Mouse (Mus musculus): ENCODE results near the gene Nradd.

Nradd gene

GRCm38 (mm10) chr9:110624361-110625166 lies at the start of gene Nradd:
Gene Nradd (minus strand): TSS chr9:110624452.
- in situ Hi-C loops (cut with MboI, MseI): no loop called here

- in situ Hi-C loops (cut with MboI, MseI): no loop called here
Observed at GRCm38 (mm10) chr9:110673107-110673752, 49.0 kb upstream of the Nradd start.

GRCm38 (mm10) chr9:110672462-110673106 lies 48.3 kb upstream of the Nradd start:
- in situ Hi-C loops (cut with MboI, MseI): no loop called here

- in situ Hi-C loops (cut with MboI, MseI): no loop called here
Observed at GRCm38 (mm10) chr9:110669785-110670184, 45.5 kb upstream of the Nradd start.

- in situ Hi-C loops (cut with MboI, MseI): no loop called here
Observed at GRCm38 (mm10) chr9:110668601-110669293, 44.5 kb upstream of the Nradd start.

GRCm38 (mm10) chr9:110667219-110667836 lies 43.1 kb upstream of the Nradd start:
- in situ Hi-C loops (cut with MboI, MseI): no loop called here

- in situ Hi-C loops (cut with MboI, MseI): no loop called here
Observed at GRCm38 (mm10) chr9:110666374-110666773, 42.1 kb upstream of the Nradd start.

GRCm38 (mm10) chr9:110665912-110666311 lies 41.7 kb upstream of the Nradd start:
- in situ Hi-C loops (cut with MboI, MseI): no loop called here

- in situ Hi-C loops (cut with MboI, MseI): no loop called here
Observed at GRCm38 (mm10) chr9:110662844-110663243, 38.6 kb upstream of the Nradd start.

- in situ Hi-C loops (cut with MboI, MseI): no loop called here
Observed at GRCm38 (mm10) chr9:110660856-110661612, 36.8 kb upstream of the Nradd start.

GRCm38 (mm10) chr9:110660208-110660607 lies 36.0 kb upstream of the Nradd start:
- in situ Hi-C loops (cut with MboI, MseI): no loop called here

GRCm38 (mm10) chr9:110659521-110659920 lies 35.3 kb upstream of the Nradd start:
- in situ Hi-C loops (cut with MboI, MseI): no loop called here

- in situ Hi-C loops (cut with MboI, MseI): no loop called here
Observed at GRCm38 (mm10) chr9:110657474-110658078, 33.3 kb upstream of the Nradd start.

- in situ Hi-C loops (cut with MboI, MseI): no loop called here
Observed at GRCm38 (mm10) chr9:110656249-110657221, 32.3 kb upstream of the Nradd start, which contains the start of gene Ccdc12. Gene Ccdc12 (plus strand): TSS chr9:110656503.

GRCm38 (mm10) chr9:110655651-110656007 lies 31.4 kb upstream of the Nradd start:
- in situ Hi-C loops (cut with MboI, MseI): no loop called here

- in situ Hi-C loops (cut with MboI, MseI): no loop called here
Observed at GRCm38 (mm10) chr9:110654726-110655650, 30.7 kb upstream of the Nradd start.

GRCm38 (mm10) chr9:110653655-110654461 lies 29.6 kb upstream of the Nradd start, which contains the start of gene Nbeal2:
Gene Nbeal2 (minus strand): TSS chr9:110654161.
- in situ Hi-C loops (cut with MboI, MseI): no loop called here
